Mouse (Mus musculus): ENCODE results near the gene Ttc9b. TPM values are rescaled to one million over a fixed set of nuclear protein-coding genes. Genes with fewer than 3 reads are reported as not detected.

Gene Ttc9b
- polyA plus RNA-seq, 1 experiment from 2014 or later = 10.2 TPM

DNA sequence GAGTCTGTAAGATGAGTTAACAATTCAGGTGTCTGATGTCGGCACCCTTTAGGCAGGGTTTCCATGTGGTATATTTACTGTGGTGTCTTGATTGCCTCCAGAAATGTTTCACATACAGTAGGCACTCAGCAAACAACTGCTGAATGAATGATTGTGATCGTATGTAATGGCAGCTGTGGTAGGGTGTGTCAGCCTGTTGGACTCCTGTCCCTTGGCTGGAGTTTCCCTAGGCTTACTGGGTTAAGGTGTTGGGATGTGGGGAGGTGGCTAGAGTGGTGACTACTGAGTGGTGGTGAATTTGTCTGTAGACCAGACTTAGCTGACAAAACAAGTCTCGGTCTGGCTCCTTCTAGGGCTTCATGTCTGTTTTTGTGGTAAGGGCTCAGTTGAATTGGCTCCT, 43.3 kb upstream of the Ttc9b start:
- H3K4me2 ChIP-seq = no peak overlapping the region
- no peak overlapping the region for H3K9ac ChIP-seq (ENCODE audit: low read length)
- peaks cover 4% of the 10 kb centered on the region for H3K36me3 ChIP-seq (ENCODE audit: control insufficient read depth, insufficient read depth, low read length)
- WGBS = 89% methylated on average over 3 of the region's 3 CpGs
- no peaks in the 10 kb centered on the region for H3K27me3 ChIP-seq (ENCODE audit: control insufficient read depth, insufficient read depth, low read length)
- ATAC-seq (ENCODE audit: low FRiP score) (no peak), DNase-seq (ENCODE audit: low spot score, missing footprints) (no peak)
- no peak overlapping the region for H3K4me3 ChIP-seq (ENCODE audit: low read depth, low read length)
- no peak overlapping the region for H3K27ac ChIP-seq (ENCODE audit: low read depth, low read length)
- H3K4me1 ChIP-seq (ENCODE audit: control insufficient read depth, insufficient read depth, low read length) = peaks cover 5% of the 10 kb centered on the region
- H3K9me3 ChIP-seq (ENCODE audit: control insufficient read depth, low read length) = no peaks in the 10 kb centered on the region

- DNase-seq (ENCODE audit: low spot score, missing footprints) = peak; percentile 21
These were observed 42.8 kb upstream of the Ttc9b start for GRCm38 (mm10) chr7:27610871-27611270.

DNA sequence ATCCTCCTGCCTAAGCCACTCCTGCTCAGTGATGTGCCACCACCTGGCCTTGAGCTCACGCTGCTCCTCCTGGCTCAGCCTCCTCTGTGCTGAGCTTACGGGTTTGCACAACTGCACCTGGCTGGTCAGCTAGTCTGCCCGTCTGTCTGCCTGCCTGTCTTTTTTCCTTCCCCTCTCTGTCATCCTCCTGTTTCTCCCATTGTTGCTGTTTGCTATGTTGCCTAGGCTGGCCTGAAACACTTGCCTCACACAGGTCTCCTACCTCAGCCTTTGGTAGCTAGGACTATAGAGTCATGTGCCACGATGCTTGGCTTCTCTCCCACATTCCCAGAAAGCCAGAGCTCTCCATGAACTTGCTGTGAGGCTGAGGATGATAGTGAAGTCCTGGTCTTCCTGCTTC, 40.8 kb upstream of the Ttc9b start:
- H3K36me3 ChIP-seq (ENCODE audit: control insufficient read depth, insufficient read depth, low read length) = peaks cover 7% of the 10 kb centered on the region
- H3K4me1 ChIP-seq (ENCODE audit: control insufficient read depth, insufficient read depth, low read length) = peaks cover 5% of the 10 kb centered on the region
- DNase-seq (ENCODE audit: low spot score, missing footprints) (no peak), ATAC-seq (ENCODE audit: low FRiP score) (no peak)
- H3K27me3 ChIP-seq (ENCODE audit: control insufficient read depth, insufficient read depth, low read length) = no peaks in the 10 kb centered on the region
- WGBS = 81% methylated on average over 4 of the region's 4 CpGs
- H3K4me2 ChIP-seq = no peak overlapping the region
- H3K27ac ChIP-seq (ENCODE audit: low read depth, low read length) = no peak overlapping the region
- H3K9ac ChIP-seq (ENCODE audit: low read length) = no peak overlapping the region
- H3K9me3 ChIP-seq (ENCODE audit: control insufficient read depth, low read length) = no peaks in the 10 kb centered on the region
- no peak overlapping the region for H3K4me3 ChIP-seq (ENCODE audit: low read depth, low read length)

More at GRCm38 (mm10) chr7:27610871-27611270, 42.8 kb upstream of the Ttc9b start:
- Histone ChIP-seq H3K27me3 (ENCODE audit: control insufficient read depth, insufficient read depth, low read length) (no peaks in the 10 kb centered on the region), H3K27ac (ENCODE audit: low read depth, low read length) (no peak overlapping the region), H3K4me1 (ENCODE audit: control insufficient read depth, insufficient read depth, low read length) (peaks cover 5% of the 10 kb centered on the region), H3K4me3 (ENCODE audit: low read depth, low read length) (no peak overlapping the region), H3K9ac (ENCODE audit: low read length) (no peak overlapping the region), H3K9me3 (ENCODE audit: control insufficient read depth, low read length) (no peaks in the 10 kb centered on the region), H3K4me2 (no peak overlapping the region), H3K36me3 (ENCODE audit: control insufficient read depth, insufficient read depth, low read length) (peaks cover 4% of the 10 kb centered on the region)
- WGBS = 97% methylated on average over 5 of the region's 5 CpGs
- ATAC-seq (ENCODE audit: low FRiP score) = no peak

DNA sequence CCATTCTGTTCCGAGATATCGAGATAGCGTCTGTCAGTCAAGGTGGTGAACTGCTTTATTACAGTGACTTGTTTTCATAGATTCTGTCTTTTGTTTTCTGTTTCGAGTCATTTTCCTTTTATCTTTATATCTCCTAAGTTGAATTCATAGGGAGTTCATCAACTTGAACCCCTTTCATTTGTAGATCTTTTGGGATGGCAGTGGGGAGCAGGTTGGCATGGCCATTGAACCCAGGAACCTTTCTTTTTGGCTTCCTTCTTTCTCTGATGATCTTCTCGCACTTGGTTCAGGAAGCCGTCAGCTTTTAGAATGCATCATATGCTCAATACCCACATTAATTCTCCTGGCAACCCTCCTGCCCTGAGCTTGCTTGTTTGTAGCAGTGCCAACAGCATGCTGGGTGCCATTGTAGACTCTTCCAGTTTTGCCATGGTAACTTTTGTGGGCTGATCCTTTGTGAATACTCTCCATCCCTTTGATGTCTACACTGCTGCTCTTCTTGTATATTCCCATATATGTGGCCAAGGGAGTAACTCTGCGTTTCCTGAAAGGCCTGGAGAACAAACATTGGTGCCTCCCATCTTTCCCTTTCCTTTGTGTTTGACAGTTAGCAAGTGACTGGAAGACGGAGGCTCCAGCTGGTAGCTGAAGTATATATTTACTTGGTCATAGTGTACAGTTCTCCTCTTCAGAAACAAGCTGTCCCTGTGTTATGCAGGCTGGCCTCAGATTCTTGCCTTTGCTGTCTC, 39.8 kb upstream of the Ttc9b start:
- Histone ChIP-seq H3K4me3 (ENCODE audit: low read depth, low read length) (no peak overlapping the region), H3K36me3 (ENCODE audit: control insufficient read depth, insufficient read depth, low read length) (peaks cover 10% of the 10 kb centered on the region), H3K9ac (ENCODE audit: low read length) (no peak overlapping the region), H3K4me2 (no peak overlapping the region), H3K27me3 (ENCODE audit: control insufficient read depth, insufficient read depth, low read length) (no peaks in the 10 kb centered on the region), H3K27ac (ENCODE audit: low read depth, low read length) (peak overlapping the region; percentile 35; the same call in 1 of the 2 replicates), H3K9me3 (ENCODE audit: control insufficient read depth, low read length) (no peaks in the 10 kb centered on the region), H3K4me1 (ENCODE audit: control insufficient read depth, insufficient read depth, low read length) (peaks cover 5% of the 10 kb centered on the region)
- ATAC-seq (ENCODE audit: low FRiP score) (no peak), DNase-seq (ENCODE audit: low spot score, missing footprints) (peak; percentile 78)
- 60% methylated on average over 8 of the region's 8 CpGs for WGBS

DNA sequence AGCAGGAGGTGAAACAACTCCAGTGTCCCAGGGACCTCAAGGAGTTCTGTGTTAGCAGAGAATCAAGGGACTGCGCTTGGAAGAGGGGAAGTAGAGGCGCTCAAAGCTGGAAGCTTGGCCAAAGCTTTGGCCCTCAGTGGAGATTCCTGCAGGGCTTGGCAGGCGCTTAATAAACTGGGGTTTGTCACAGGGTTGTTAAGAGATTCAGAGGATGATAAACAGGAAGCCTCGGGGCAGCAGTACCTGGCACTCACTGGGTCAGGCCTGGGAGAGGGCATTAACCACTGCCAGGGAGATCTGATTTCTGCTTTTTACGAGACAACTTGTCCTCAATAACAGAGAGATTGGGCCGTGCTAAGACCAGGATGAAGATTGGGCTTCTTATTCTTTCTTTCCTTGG, 32.7 kb upstream of the Ttc9b start:
- DNase-seq (ENCODE audit: low spot score, missing footprints) (peak; percentile 65), ATAC-seq (ENCODE audit: low FRiP score) (no peak)
- no peak overlapping the region for H3K9ac ChIP-seq (ENCODE audit: low read length)
- no peak overlapping the region for H3K4me3 ChIP-seq (ENCODE audit: low read depth, low read length)
- H3K4me1 ChIP-seq (ENCODE audit: control insufficient read depth, insufficient read depth, low read length) = no peaks in the 10 kb centered on the region
- no peak overlapping the region for H3K4me2 ChIP-seq
- peaks cover 13% of the 10 kb centered on the region for H3K36me3 ChIP-seq (ENCODE audit: control insufficient read depth, insufficient read depth, low read length)
- H3K27ac ChIP-seq (ENCODE audit: low read depth, low read length) = no peak overlapping the region
- no peaks in the 10 kb centered on the region for H3K27me3 ChIP-seq (ENCODE audit: control insufficient read depth, insufficient read depth, low read length)
- 84% methylated on average over 6 of the region's 6 CpGs for WGBS
- H3K9me3 ChIP-seq (ENCODE audit: control insufficient read depth, low read length) = no peaks in the 10 kb centered on the region

- no peak overlapping the region for H3K27ac ChIP-seq (ENCODE audit: low read depth, low read length)
- DNase-seq (ENCODE audit: low spot score, missing footprints) (no peak), ATAC-seq (ENCODE audit: low FRiP score) (no peak)
- H3K4me1 ChIP-seq (ENCODE audit: control insufficient read depth, insufficient read depth, low read length) = no peaks in the 10 kb centered on the region
- peaks cover 11% of the 10 kb centered on the region for H3K36me3 ChIP-seq (ENCODE audit: control insufficient read depth, insufficient read depth, low read length)
- H3K9me3 ChIP-seq (ENCODE audit: control insufficient read depth, low read length) = no peaks in the 10 kb centered on the region
- no peaks in the 10 kb centered on the region for H3K27me3 ChIP-seq (ENCODE audit: control insufficient read depth, insufficient read depth, low read length)
- no peak overlapping the region for H3K4me2 ChIP-seq
- 72% methylated on average over 1 of the region's 1 CpGs for WGBS
- no peak overlapping the region for H3K9ac ChIP-seq (ENCODE audit: low read length)
- H3K4me3 ChIP-seq (ENCODE audit: low read depth, low read length) = no peak overlapping the region
These were observed 31.5 kb upstream of the Ttc9b start for GRCm38 (mm10) chr7:27622234-27622633.

- Histone ChIP-seq H3K9me3 (ENCODE audit: control insufficient read depth, low read length) (no peaks in the 10 kb centered on the region), H3K4me1 (ENCODE audit: control insufficient read depth, insufficient read depth, low read length) (no peaks in the 10 kb centered on the region), H3K4me3 (ENCODE audit: low read depth, low read length) (no peak overlapping the region), H3K27me3 (ENCODE audit: control insufficient read depth, insufficient read depth, low read length) (no peaks in the 10 kb centered on the region), H3K4me2 (no peak overlapping the region), H3K36me3 (ENCODE audit: control insufficient read depth, insufficient read depth, low read length) (peaks cover 8% of the 10 kb centered on the region), H3K27ac (ENCODE audit: low read depth, low read length) (no peak overlapping the region), H3K9ac (ENCODE audit: low read length) (no peak overlapping the region)
- DNase-seq (ENCODE audit: low spot score, missing footprints) = no peak
- no peak for ATAC-seq (ENCODE audit: low FRiP score)
These were observed 28.7 kb upstream of the Ttc9b start for GRCm38 (mm10) chr7:27624967-27625366.

GRCm38 (mm10) chr7:27627707-27628106, 26.0 kb upstream of the Ttc9b start:
- Histone ChIP-seq H3K9me3 (ENCODE audit: control insufficient read depth, low read length) (no peaks in the 10 kb centered on the region), H3K27me3 (ENCODE audit: control insufficient read depth, insufficient read depth, low read length) (no peaks in the 10 kb centered on the region), H3K36me3 (ENCODE audit: control insufficient read depth, insufficient read depth, low read length) (peaks cover 12% of the 10 kb centered on the region), H3K27ac (ENCODE audit: low read depth, low read length) (no peak overlapping the region), H3K9ac (ENCODE audit: low read length) (no peak overlapping the region), H3K4me3 (ENCODE audit: low read depth, low read length) (no peak overlapping the region), H3K4me1 (ENCODE audit: control insufficient read depth, insufficient read depth, low read length) (no peaks in the 10 kb centered on the region), H3K4me2 (no peak overlapping the region)
- DNase-seq (ENCODE audit: low spot score, missing footprints) (no peak), ATAC-seq (ENCODE audit: low FRiP score) (no peak)
- WGBS = 87% methylated on average over 7 of the region's 7 CpGs

DNA sequence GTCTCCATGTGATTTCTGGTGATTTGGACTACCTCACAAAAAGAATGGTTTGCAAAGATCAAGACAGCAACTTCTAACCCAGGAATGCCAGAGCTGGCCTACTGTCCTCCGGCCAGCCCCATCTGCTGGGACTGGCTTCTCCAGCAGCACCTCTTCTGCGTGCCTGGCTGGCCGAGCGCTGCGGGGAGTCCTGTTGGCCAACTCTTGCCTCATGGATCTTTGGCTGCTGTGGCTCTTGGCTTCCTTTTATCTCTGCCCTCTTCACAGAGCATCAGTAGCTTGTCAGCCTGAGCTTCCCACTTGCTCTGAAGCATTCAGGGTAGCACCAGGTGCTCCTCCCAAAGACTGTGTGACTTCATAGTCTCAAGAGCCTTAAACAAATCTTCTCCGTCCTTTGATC, 25.5 kb upstream of the Ttc9b start:
- H3K36me3 ChIP-seq (ENCODE audit: control insufficient read depth, insufficient read depth, low read length) = peaks cover 17% of the 10 kb centered on the region
- ATAC-seq (ENCODE audit: low FRiP score) = no peak
- no peaks in the 10 kb centered on the region for H3K27me3 ChIP-seq (ENCODE audit: control insufficient read depth, insufficient read depth, low read length)
- H3K4me1 ChIP-seq (ENCODE audit: control insufficient read depth, insufficient read depth, low read length) = no peaks in the 10 kb centered on the region
- no peak overlapping the region for H3K9ac ChIP-seq (ENCODE audit: low read length)
- H3K9me3 ChIP-seq (ENCODE audit: control insufficient read depth, low read length) = no peaks in the 10 kb centered on the region
- no peak overlapping the region for H3K27ac ChIP-seq (ENCODE audit: low read depth, low read length)
- DNase-seq (ENCODE audit: low spot score, missing footprints) = no peak
- H3K4me3 ChIP-seq (ENCODE audit: low read depth, low read length) = no peak overlapping the region
- WGBS = 95% methylated on average over 6 of the region's 6 CpGs
- H3K4me2 ChIP-seq = no peak overlapping the region

All from midbrain, embryonic 11.5 days (tissue).